In the genomic region with DNA sequence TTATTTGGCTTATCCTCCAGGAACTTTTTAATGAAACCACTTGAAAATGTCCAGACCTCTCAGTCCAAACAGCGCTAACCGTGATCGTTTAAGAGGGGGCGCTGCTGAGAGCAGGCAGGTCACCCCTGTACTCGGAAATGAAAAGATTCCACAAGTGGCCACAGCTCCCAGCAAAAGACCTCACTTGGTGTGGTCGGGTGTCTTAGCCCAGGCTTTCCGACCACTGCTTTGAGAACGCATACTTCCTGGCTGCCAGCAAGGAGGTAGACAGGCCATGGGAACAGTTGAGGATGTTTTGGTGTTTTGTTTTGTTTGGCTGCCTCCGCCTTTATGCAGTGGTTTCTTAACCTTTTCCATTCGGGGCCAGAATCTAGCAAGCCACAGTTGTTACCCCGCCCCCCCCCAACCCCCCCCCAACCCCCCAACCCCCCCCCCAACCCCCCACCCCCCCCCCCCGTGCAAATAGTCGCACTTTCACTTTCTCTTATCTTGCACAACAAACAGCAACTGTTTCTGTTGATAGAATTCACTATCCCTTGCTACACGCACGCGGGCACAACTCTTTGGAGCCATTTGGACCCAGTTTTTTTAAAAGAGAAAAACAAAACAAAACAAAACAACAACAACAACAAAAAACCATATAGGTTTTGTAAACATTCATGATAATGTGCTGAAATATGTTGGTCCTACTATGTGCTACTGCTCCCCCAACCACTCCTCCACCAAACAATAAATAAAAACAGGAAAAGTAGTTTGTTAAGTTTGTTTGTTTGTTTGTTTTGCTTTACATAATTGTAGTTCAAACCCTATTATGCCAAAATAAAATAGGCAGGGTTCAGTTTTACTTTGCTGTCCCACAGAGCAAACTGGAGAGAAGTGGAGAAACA, we compare ENCODE assay signal across 8 mouse cellular contexts. TPM values are rescaled to one million over a fixed set of nuclear protein-coding genes. Genes with fewer than 3 reads are reported as not detected.
DNase-seq lines count a peak whose midpoint lies in the region; ATAC-seq and TF ChIP-seq lines count a peak whose summit lies in the region.

No protein-coding gene starts in this region.

- H3K36me3 ChIP-seq in limb, embryonic 12.5 days = 0 out of 2 replicates have a peak, but pooled peaks cover 3% of the 10 kb centered on the region
- peaks cover 4% of the 10 kb centered on the region; the same call in 1 of the 2 replicates for H3K36me3 ChIP-seq in limb, embryonic 10.5 days
- H3K36me3 ChIP-seq in heart, postnatal 0 days (replicated peaks; ENCODE audit: control insufficient read depth, insufficient read depth, low read length) = peaks cover 4% of the 10 kb centered on the region
- no peaks in the 10 kb centered on the region for H3K36me3 ChIP-seq in liver, embryonic 14.5 days (replicated peaks; ENCODE audit: control insufficient read depth, insufficient read depth, low read depth)

- TF ChIP-seq CTCF in heart, postnatal 0 days (IDR thresholded peaks at IDR 0.05; ENCODE audit: low read depth) = peak; percentile 31
- peak; percentile 68 for TF ChIP-seq CTCF in liver, embryonic 14.5 days (IDR thresholded peaks at IDR 0.05; ENCODE audit: low read depth)

- H3K9ac ChIP-seq in limb, embryonic 12.5 days (replicated peaks) = no peak overlapping the region
- 0 out of 2 replicates have a peak overlapping the region, but pooled peaks have one; percentile 13 for H3K9ac ChIP-seq in heart, postnatal 0 days (replicated peaks; ENCODE audit: low read depth, low read length)
- peak overlapping the region; percentile 62 for H3K9ac ChIP-seq in liver, embryonic 14.5 days (replicated peaks)

- H3K4me2 ChIP-seq in limb, embryonic 12.5 days = 0 out of 2 replicates have a peak overlapping the region, but pooled peaks have one; percentile 4
- peak overlapping the region; percentile 52 for H3K4me2 ChIP-seq in heart, postnatal 0 days (ENCODE audit: low read depth, low read length)
- peak overlapping the region; percentile 77 for H3K4me2 ChIP-seq in liver, embryonic 14.5 days (ENCODE audit: low read depth)

- WGBS in limb, embryonic 12.5 days = 56% methylated on average over 16 of the region's 16 CpGs
- 56% methylated on average over 15 of the region's 16 CpGs for WGBS in limb, embryonic 10.5 days
- 18% methylated on average over 14 of the region's 16 CpGs for WGBS in heart, postnatal 0 days
- WGBS in liver, embryonic 14.5 days (ENCODE audit: insufficient replicate concordance) = 10% methylated on average over 16 of the region's 16 CpGs

- DNase-seq in limb, embryonic 10.5 days (ENCODE audit: low spot score) = no peak
- DNase-seq in c-Kit-positive CD71-positive TER-119-negative erythroid progenitor cells, embryonic 14.5 days (ENCODE audit: low read depth) = peak; percentile 39
- peak; percentile 46 for DNase-seq in heart, postnatal 0 days (ENCODE audit: low spot score)
- peak; percentile 46 to 59 (median 57) for DNase-seq in liver, embryonic 14.5 days (ENCODE audit: low read depth in 3 of 3, low spot score in 3 of 3)
- peak; percentile 46 for DNase-seq in spleen, adult 12 weeks (ENCODE audit: low spot score)
- DNase-seq in frontal cortex, adult 2 months (ENCODE audit: extremely low spot score in 1 of 2, low spot score in 1 of 2) = no peak
- DNase-seq in cerebellum, adult 11 months = no peak

- H3K4me3 ChIP-seq in limb, embryonic 12.5 days (replicated peaks) = no peak overlapping the region
- H3K4me3 ChIP-seq in limb, embryonic 10.5 days = no peak overlapping the region
- H3K4me3 ChIP-seq in heart, postnatal 0 days (ENCODE audit: low read depth, low read length) = peak overlapping the region; percentile 26; the same call in 1 of the 2 replicates
- H3K4me3 ChIP-seq in liver, embryonic 14.5 days (ENCODE audit: insufficient read depth in 1 of 2, low read depth in 2 of 2, low read length in 2 of 2) = peak overlapping the region; percentile 47 to 76

- ATAC-seq in limb, embryonic 12.5 days (ENCODE audit: insufficient number of reproducible peaks, insufficient read depth, low FRiP score, low TSS enrichment, low read depth) = no peak
- peak; percentile 57 for ATAC-seq in heart, postnatal 0 days (ENCODE audit: insufficient read depth, low read depth)
- ATAC-seq in liver, embryonic 14.5 days (ENCODE audit: insufficient read depth) = peak; percentile 74

- H3K9me3 ChIP-seq in limb, embryonic 12.5 days = no peaks in the 10 kb centered on the region
- H3K9me3 ChIP-seq in limb, embryonic 10.5 days (replicated peaks) = no peaks in the 10 kb centered on the region
- H3K9me3 ChIP-seq in heart, postnatal 0 days (replicated peaks; ENCODE audit: control insufficient read depth, low read length) = no peaks in the 10 kb centered on the region
- no peaks in the 10 kb centered on the region for H3K9me3 ChIP-seq in liver, embryonic 14.5 days (ENCODE audit: control insufficient read depth, low read length)

- 0 out of 2 replicates have a peak overlapping the region, but pooled peaks have one; percentile 14 for H3K27ac ChIP-seq in limb, embryonic 12.5 days
- no peak overlapping the region for H3K27ac ChIP-seq in limb, embryonic 10.5 days
- H3K27ac ChIP-seq in heart, postnatal 0 days (ENCODE audit: low read depth) = 0 out of 2 replicates have a peak overlapping the region, but pooled peaks have one; percentile 3
- H3K27ac ChIP-seq in liver, embryonic 14.5 days = peak overlapping the region; percentile 68

- H3K27me3 ChIP-seq in limb, embryonic 12.5 days = no peaks in the 10 kb centered on the region
- no peaks in the 10 kb centered on the region for H3K27me3 ChIP-seq in limb, embryonic 10.5 days (ENCODE audit: low read depth, poor library complexity, severe bottlenecking)
- no peaks in the 10 kb centered on the region for H3K27me3 ChIP-seq in heart, postnatal 0 days (ENCODE audit: control insufficient read depth, insufficient read depth, low read length)
- H3K27me3 ChIP-seq in liver, embryonic 14.5 days (ENCODE audit: control insufficient read depth, insufficient read depth, low read length) = no peaks in the 10 kb centered on the region

- no peaks in the 10 kb centered on the region for H3K4me1 ChIP-seq in limb, embryonic 12.5 days (replicated peaks)
- 0 out of 2 replicates have a peak, but pooled peaks cover 2% of the 10 kb centered on the region for H3K4me1 ChIP-seq in limb, embryonic 10.5 days
- no peaks in the 10 kb centered on the region for H3K4me1 ChIP-seq in heart, postnatal 0 days (ENCODE audit: control insufficient read depth, insufficient read depth)
- peaks cover 8 to 24% of the 10 kb centered on the region in 2 experiments for H3K4me1 ChIP-seq in liver, embryonic 14.5 days (replicated peaks; ENCODE audit: control insufficient read depth in 2 of 2, insufficient read depth in 2 of 2, low read length in 1 of 2)

- TF ChIP-seq EP300 in heart, postnatal 0 days (IDR thresholded peaks at IDR 0.05; ENCODE audit: low read depth) = no peak
- peak; percentile 67 for TF ChIP-seq EP300 in liver, embryonic 14.5 days (IDR thresholded peaks at IDR 0.05; ENCODE audit: low read depth)

RNA-seq across cellular contexts. Expression of gene Zbtb14, which starts 13.5 kb away (rescaled TPM):
- polyA plus RNA-seq in limb, embryonic 12.5 days (2016; fragmentation: Nextera tagmentation; extraction: Ambion mirVana) = 31.1 and 32.1 TPM in 2 replicates
- 26.6 and 30.3 TPM in 2 replicates for polyA plus RNA-seq in limb, embryonic 10.5 days (2016; fragmentation: Nextera tagmentation; extraction: Ambion mirVana)
- total RNA-seq in heart, postnatal 0 days (2014; rRNA removed; ENCODE audit: low replicate concordance) = 6.0 and 8.4 TPM in 2 replicates
- 8.8 and 10.4 TPM in 2 replicates for polyA plus RNA-seq in heart, postnatal 0 days (2015; fragmentation: Nextera tagmentation; extraction: Ambion mirVana)
- polyA plus RNA-seq in liver, embryonic 14.5 days (2012; rRNA removed) = 4.1 and 5.3 TPM in 2 replicates
- polyA plus RNA-seq in liver, embryonic 14.5 days (2014; fragmentation: Nextera tagmentation; extraction: Ambion mirVana) = 7.6 and 7.8 TPM in 2 replicates
- 15.8 and 17.4 TPM in 2 replicates for polyA plus RNA-seq in frontal cortex, adult 2 months (2012; rRNA removed)

RNA-seq across cellular contexts. Expression of gene Akain1, which starts 42.7 kb away (rescaled TPM):
- not detected in 2 replicates for polyA plus RNA-seq in limb, embryonic 12.5 days (2016; fragmentation: Nextera tagmentation; extraction: Ambion mirVana)
- not detected in 2 replicates for polyA plus RNA-seq in limb, embryonic 10.5 days (2016; fragmentation: Nextera tagmentation; extraction: Ambion mirVana)
- total RNA-seq in heart, postnatal 0 days (2014; rRNA removed; ENCODE audit: low replicate concordance) = 0.08 TPM in 1 of 2 replicates, not detected in the other
- 0.04 TPM in 1 of 2 replicates, not detected in the other for polyA plus RNA-seq in heart, postnatal 0 days (2015; fragmentation: Nextera tagmentation; extraction: Ambion mirVana)
- not detected in 2 replicates for polyA plus RNA-seq in liver, embryonic 14.5 days (2012; rRNA removed)
- polyA plus RNA-seq in liver, embryonic 14.5 days (2014; fragmentation: Nextera tagmentation; extraction: Ambion mirVana) = not detected in 2 replicates
- 10.6 and 11.4 TPM in 2 replicates for polyA plus RNA-seq in frontal cortex, adult 2 months (2012; rRNA removed)

Comparison
In these comparisons a context has a peak if more than half of its experiments do, and no peak if none do; other contexts are left out.
1. H3K4me2 ChIP-seq: peak in every context shown above with its lines; median percentile 77 in liver, embryonic 14.5 days; 52 in heart, postnatal 0 days; 4 in limb, embryonic 12.5 days.
2. H3K4me3 ChIP-seq: peak in heart, postnatal 0 days (single experiment) and liver, embryonic 14.5 days (2 of 2); none in limb, embryonic 12.5 days (single experiment) and limb, embryonic 10.5 days (single experiment).
3. DNase-seq: peak in c-Kit-positive CD71-positive TER-119-negative erythroid progenitor cells, embryonic 14.5 days (single experiment), heart, postnatal 0 days (single experiment), liver, embryonic 14.5 days (3 of 3) and spleen, adult 12 weeks (single experiment); none in limb, embryonic 10.5 days (single experiment), frontal cortex, adult 2 months (0 of 2) and cerebellum, adult 11 months (single experiment).
4. RNA of gene Akain1, which starts 42.7 kb away (polyA plus RNA-seq): 10.6 to 11.4 TPM in frontal cortex, adult 2 months; not detected in limb, embryonic 12.5 days, not detected in limb, embryonic 10.5 days, 0.04 TPM in heart, postnatal 0 days and not detected in liver, embryonic 14.5 days; every median in the first group is over 10 times any median in the second.